Mouse (Mus musculus) limb, embryonic 15.5 days (tissue): ENCODE measurements around the gene Prmt3. TPM values are rescaled to one million over a fixed set of nuclear protein-coding genes. Genes with fewer than 3 reads are reported as not detected.

ENCODE experiments used
- ATAC-seq: fragments of 200-750 bp; cut with Nextera tagmentation; 2 replicates; pipeline ENCODE4 v1.8.0; 2017; ENCODE audit warnings: low read depth, moderate TSS enrichment; ENCODE audit not compliant: insufficient number of reproducible peaks, low FRiP score, low TSS enrichment
- H3K27ac ChIP-seq: fragments of 300-500 bp; sonication (generic); 2 replicates; pipeline ENCODE4 v1.5.1; 2015; ENCODE audit warnings: moderate library complexity, mild to moderate bottlenecking, inconsistent platforms
- H3K27me3 ChIP-seq: fragments of 300-500 bp; sonication (generic); 2 replicates; pipeline ENCODE4 v1.6.1; 2015; ENCODE audit warnings: inconsistent platforms
- H3K36me3 ChIP-seq: fragments of 300-500 bp; sonication (generic); 2 replicates; pipeline ENCODE4 v1.6.1; 2015; ENCODE audit warnings: inconsistent platforms
- H3K4me1 ChIP-seq: fragments of 300-500 bp; sonication (generic); 2 replicates; pipeline ENCODE4 v1.6.1; 2015; ENCODE audit warnings: inconsistent platforms
- H3K4me2 ChIP-seq: fragments of 300-500 bp; sonication (generic); 2 replicates; pipeline ENCODE4 v1.6.1; 2015; ENCODE audit warnings: mild to moderate bottlenecking, inconsistent platforms
- H3K4me3 ChIP-seq: fragments of 300-500 bp; sonication (generic); 2 replicates; pipeline ENCODE4 v1.5.1; 2015; ENCODE audit warnings: mild to moderate bottlenecking, inconsistent platforms
- H3K9ac ChIP-seq: fragments of 300-500 bp; sonication (generic); 2 replicates; pipeline ENCODE4 v1.6.1; 2015; ENCODE audit warnings: inconsistent platforms
- H3K9me3 ChIP-seq: fragments of 300-500 bp; sonication (generic); 2 replicates; pipeline ENCODE4 v1.6.1; 2016; ENCODE audit warnings: inconsistent platforms
- WGBS: fragments of 180-500 bp; shearing (Covaris S2); methylation state at CpG from one replicate; pipeline ENCODE4 v1.1.7; 2015; 5-methylcytosine and 5-hydroxymethylcytosine counted together
- polyA plus RNA-seq: library from polyadenylated mRNA; unstranded; fragments of >200 nt; fragmentation: Nextera tagmentation; extraction: Ambion mirVana; gene quantifications from 2 replicates; pipeline ENCODE4 v1.2.1, GENCODE M21; 2015

The Prmt3 gene
- 42.3 and 48.4 TPM in 2 replicates for polyA plus RNA-seq

DNA sequence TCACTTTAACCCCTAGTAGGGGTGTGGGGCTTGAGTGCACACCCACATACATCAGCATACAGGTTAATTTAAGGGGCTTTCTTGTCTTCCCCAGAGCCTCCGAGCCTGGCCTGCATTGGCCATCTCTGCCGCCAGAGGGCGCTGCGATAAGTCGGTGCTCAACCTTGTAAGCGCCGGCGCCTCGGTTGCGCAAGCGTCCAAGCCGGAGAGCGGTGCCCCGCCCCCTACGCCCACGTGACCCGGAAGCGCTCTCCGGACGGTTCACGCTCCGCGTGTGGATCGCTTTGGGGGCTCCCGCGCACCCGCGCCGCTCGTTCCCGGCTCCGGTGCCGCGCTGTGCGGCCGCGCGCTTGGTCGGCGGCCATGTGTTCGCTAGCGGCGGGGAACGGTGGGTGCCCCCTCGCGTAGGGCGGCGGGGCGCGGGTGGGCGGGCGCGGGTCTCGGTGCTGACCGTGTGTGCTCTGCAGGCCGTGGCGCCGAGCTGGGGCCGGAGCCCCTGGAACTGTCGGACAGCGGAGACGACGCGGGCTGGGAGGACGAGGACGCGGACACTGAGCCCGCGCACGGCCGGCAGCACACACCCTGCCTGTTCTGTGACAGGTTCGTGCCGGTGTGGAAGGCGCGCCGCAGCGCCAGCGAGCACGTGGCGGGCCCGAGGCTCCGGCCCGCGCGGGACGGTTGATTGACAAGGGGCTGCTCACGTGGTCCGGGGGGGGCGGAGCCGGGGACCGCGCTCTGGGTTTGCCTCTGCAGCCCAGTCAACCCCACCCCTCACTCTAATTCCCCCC is at the start of gene Prmt3:
Gene Prmt3 (plus strand): TSS at position 233 of the 788 bp plus-strand sequence.
- Histone ChIP-seq H3K9ac (peak within 1 kb of the TSS; percentile 66), H3K9me3 (no peaks in the 10 kb centered on the region), H3K4me1 (peaks cover 14% of the 10 kb centered on the region), H3K36me3 (peaks cover 17% of the 10 kb centered on the region), H3K27ac (peak within 1 kb of the TSS; percentile 83), H3K27me3 (no peaks in the 10 kb centered on the region), H3K4me2 (peak within 1 kb of the TSS; percentile 86), H3K4me3 (peak within 1 kb of the TSS; percentile 73)
- ATAC-seq, result peak; percentile 91
- under 1% methylated on average over 87 of the region's 92 CpGs for WGBS

DNA sequence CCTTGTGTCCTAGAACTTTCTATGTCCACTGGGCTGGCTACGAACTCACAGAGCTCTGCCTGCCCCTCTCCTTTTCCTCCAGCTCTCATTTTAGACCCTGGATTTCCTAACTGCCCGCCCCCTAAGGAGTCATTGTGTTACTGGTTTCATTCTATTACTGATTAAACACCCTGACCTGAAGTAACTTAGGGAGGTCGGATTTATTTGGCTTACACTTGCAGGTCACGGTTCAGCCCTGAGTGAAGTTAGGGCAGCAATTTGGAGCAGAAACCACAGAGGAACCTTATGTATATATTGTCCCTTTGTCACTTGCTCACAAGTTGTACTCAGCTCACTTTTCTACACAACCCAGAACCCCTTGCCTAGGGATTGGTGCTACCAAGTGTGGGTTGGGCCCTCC is 43.8 kb upstream of the Prmt3 start:
- Histone ChIP-seq H3K36me3 (no peaks in the 10 kb centered on the region), H3K4me3 (no peak overlapping the region), H3K9me3 (no peaks in the 10 kb centered on the region), H3K4me2 (no peak overlapping the region), H3K9ac (no peak overlapping the region), H3K27me3 (no peaks in the 10 kb centered on the region), H3K27ac (no peak overlapping the region), H3K4me1 (no peaks in the 10 kb centered on the region)
- WGBS, result 68% methylated on average over 4 of the region's 4 CpGs
- ATAC-seq, result no peak

DNA sequence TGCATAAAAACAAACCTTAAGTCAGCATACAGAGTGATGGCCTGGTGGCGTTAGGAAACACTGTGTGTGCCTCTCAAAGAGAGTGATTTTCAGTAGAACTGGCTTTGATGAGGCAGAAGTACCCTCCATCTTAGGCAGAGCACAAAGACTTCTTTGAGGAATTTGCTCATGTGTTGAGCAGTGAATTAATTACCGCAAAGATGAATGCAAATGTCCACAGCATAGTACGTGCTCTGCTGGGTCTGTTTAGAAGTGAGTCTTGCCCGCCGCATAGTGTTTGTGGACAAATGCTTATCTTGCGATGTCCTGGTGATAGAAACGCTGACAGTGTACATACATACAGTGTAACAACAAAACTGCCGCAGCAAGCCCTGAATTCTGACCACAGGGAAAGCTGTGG is 38.7 kb upstream of the Prmt3 start:
- H3K9ac ChIP-seq, result no peak overlapping the region
- no peak overlapping the region for H3K27ac ChIP-seq
- no peaks in the 10 kb centered on the region for H3K36me3 ChIP-seq
- no peak overlapping the region for H3K4me2 ChIP-seq
- 81% methylated on average over 8 of the region's 8 CpGs for WGBS
- no peaks in the 10 kb centered on the region for H3K4me1 ChIP-seq
- no peaks in the 10 kb centered on the region for H3K9me3 ChIP-seq
- no peaks in the 10 kb centered on the region for H3K27me3 ChIP-seq
- no peak for ATAC-seq
- no peak overlapping the region for H3K4me3 ChIP-seq

DNA sequence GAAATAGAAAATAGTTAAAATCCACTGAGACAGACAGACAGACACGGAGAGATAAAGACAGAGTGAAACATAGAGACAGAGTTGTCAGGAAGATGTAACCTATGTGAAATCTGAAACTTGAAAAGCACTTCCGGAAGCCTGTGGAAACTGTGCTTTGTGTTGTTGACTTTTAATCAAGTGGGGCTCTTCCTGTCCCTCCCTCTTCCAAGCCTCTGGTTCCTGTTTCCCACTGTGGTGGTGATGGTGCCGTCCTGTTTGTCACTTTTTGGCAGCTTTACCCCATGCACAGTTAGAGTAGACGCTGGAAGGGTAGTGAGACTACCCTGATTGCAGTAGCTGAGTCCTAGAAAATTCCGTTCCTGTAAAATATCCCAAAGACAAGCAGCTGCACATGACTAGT is 36.7 kb upstream of the Prmt3 start:
- H3K4me2 ChIP-seq, result no peak overlapping the region
- H3K27ac ChIP-seq, result no peak overlapping the region
- no peak for ATAC-seq
- H3K4me1 ChIP-seq, result no peaks in the 10 kb centered on the region
- H3K9me3 ChIP-seq, result no peaks in the 10 kb centered on the region
- no peaks in the 10 kb centered on the region for H3K27me3 ChIP-seq
- H3K4me3 ChIP-seq, result no peak overlapping the region
- H3K36me3 ChIP-seq, result no peaks in the 10 kb centered on the region
- H3K9ac ChIP-seq, result no peak overlapping the region
- WGBS, result 28% methylated on average over 5 of the region's 5 CpGs

DNA sequence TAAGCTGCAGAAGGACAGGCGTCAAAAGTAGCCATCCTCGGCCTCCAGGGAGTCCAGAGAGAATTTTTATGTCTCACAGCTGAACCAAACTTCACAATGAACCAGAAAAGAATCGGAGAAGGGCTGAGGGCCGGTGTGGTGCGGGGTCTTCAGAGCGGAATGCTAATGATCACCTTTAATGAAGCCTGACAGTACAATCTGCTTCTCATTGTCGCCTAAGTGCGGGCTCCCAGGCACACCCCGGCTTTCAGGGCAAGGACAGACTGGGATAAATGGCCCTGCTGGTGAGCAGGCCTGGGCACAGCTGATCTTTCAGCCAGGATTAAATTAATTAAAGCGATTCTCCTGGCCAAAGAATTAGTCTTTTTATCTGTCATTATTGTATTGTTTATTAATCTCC is 36.2 kb upstream of the Prmt3 start:
- ATAC-seq, result no peak
- 21% methylated on average over 10 of the region's 10 CpGs for WGBS

DNA sequence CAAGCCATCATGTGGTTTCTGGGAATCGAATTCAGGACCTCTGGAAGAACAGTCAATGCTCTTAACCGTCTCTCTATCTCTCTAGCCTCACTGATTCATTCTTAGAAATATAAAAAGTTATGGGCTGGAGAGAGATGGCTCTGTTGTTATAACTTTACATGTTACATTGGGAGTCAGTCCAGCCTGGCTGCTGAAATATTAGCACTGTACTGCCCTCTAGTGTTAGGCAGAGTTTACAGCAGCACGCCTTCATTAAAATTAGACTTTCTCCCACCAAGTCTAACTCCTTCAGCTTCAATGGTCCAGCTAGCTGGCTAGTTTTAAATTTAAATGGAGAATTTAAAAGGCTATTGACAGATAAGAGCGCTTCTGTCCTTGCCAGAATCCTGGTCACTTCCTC is 27.0 kb upstream of the Prmt3 start:
- H3K27ac ChIP-seq, result no peak overlapping the region

More for the DNA sequence above, 36.2 kb upstream of the Prmt3 start:
- H3K36me3 ChIP-seq, result no peaks in the 10 kb centered on the region
- no peaks in the 10 kb centered on the region for H3K9me3 ChIP-seq
- H3K4me3 ChIP-seq, result no peak overlapping the region
- no peaks in the 10 kb centered on the region for H3K27me3 ChIP-seq
- H3K9ac ChIP-seq, result no peak overlapping the region
- no peak overlapping the region for H3K4me2 ChIP-seq
- no peak overlapping the region for H3K27ac ChIP-seq
- no peaks in the 10 kb centered on the region for H3K4me1 ChIP-seq

DNA sequence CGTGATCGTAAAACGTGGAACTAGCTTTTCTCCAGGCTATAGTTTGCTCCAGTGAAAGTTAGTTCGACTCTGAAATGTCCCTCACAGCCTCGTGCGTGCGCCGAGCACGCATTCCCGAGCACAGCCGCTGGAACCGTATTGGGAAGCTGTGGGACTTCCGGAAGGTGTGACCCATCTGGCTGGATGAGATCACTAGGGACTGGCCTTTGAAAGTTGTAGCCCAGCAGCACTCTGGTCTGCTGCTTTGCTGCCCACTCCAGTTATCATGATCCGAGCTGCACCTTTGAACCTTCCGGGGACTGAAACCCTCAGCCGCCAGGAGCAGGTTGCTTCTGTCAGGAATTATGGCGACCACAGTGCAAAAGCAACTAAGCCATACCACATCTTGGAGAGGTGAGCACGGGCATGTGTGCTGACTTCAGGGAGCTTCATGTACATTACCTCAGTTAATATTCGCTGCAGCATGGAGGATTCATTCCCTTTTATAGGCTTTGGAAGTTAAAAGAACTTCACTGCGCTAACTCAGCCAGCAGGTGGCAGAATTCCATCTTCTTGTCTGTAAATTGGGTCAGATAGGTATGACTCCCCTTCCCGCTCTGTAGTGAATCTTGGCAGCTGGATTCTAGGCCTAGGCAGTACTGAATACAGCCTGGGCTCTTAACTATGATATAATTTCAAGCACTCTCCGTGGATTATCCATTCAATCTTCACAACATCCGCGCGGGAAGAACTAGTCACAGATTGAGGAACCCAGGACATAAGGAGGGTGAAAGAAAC is 25.2 kb upstream of the Prmt3 start:
- Histone ChIP-seq H3K27me3 (peaks cover 28% of the 10 kb centered on the region), H3K4me3 (no peak overlapping the region), H3K27ac (no peak overlapping the region), H3K4me2 (no peak overlapping the region), H3K4me1 (no peaks in the 10 kb centered on the region), H3K9ac (no peak overlapping the region), H3K9me3 (no peaks in the 10 kb centered on the region), H3K36me3 (no peaks in the 10 kb centered on the region)
- WGBS, result 28% methylated on average over 25 of the region's 25 CpGs
- no peak for ATAC-seq

More for the DNA sequence above, 27.0 kb upstream of the Prmt3 start:
- Histone ChIP-seq H3K4me3 (no peak overlapping the region), H3K4me2 (no peak overlapping the region), H3K4me1 (no peaks in the 10 kb centered on the region), H3K36me3 (no peaks in the 10 kb centered on the region), H3K27me3 (peaks cover 22% of the 10 kb centered on the region), H3K9ac (no peak overlapping the region), H3K9me3 (no peaks in the 10 kb centered on the region)
- WGBS, result 8% methylated on average over 4 of the region's 4 CpGs
- no peak for ATAC-seq

DNA sequence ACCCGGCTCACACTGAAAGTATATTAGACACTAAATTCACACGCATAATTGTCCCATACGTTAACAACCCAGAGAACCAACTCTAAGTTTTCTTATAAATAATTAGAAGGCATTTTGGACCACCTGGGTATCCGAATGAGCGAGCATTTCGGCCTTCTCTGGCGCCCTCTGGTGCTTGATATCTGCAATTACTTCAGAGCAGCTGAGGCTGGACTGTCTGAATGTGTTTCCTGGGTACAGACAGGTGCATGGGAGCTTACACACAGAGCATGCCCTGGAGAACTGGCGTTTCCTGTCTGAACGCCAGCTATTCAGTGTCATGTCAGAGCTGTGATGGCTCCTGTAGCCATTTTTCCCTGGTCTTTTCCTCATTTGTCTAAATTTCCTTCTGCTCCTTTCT is 23.4 kb upstream of the Prmt3 start:
- Histone ChIP-seq H3K4me2 (no peak overlapping the region), H3K4me1 (peaks cover 8% of the 10 kb centered on the region), H3K4me3 (no peak overlapping the region), H3K27ac (no peak overlapping the region), H3K27me3 (peaks cover 37% of the 10 kb centered on the region), H3K9ac (no peak overlapping the region), H3K9me3 (no peaks in the 10 kb centered on the region), H3K36me3 (no peaks in the 10 kb centered on the region)
- 4% methylated on average over 9 of the region's 9 CpGs for WGBS
- no peak for ATAC-seq

DNA sequence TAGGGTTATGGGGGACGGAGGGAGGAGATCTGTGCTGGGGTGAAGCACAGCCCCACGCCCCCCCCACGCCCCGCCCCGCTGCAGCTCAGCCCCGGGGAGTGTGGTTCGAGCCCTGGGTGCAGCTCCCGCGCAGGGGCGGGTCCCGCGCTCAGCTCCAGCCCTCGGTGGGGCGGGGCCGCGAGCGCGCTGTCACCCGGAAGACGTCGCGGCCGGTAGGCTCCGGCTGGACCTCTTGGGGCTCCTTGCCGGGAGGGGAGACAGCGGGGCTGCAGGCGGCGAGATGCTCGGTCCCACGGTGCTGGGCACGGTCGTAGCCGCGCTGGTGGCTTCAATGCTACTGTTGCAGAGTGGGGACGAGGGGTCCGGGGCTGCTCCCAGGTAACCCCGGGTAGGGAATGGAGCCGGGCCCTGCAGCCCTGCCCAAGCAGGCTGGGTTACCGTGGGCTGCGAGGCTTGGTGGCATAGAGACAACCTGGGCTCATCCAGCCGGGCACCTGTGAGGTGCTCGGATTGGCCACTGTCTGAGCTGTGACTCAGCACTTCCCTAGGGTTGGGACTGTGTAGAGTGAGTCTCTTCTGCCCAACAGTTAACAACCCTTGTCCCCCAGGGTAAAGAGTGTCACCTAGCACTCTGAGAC is 19.1 kb upstream of the Prmt3 start, which contains the start of gene Htatip2:
Gene Htatip2 (plus strand): TSS at position 182 of the 638 bp plus-strand sequence.
- peaks cover 15% of the 10 kb centered on the region for H3K27me3 ChIP-seq
- peaks cover 8% of the 10 kb centered on the region for H3K4me1 ChIP-seq
- H3K36me3 ChIP-seq, result no peaks in the 10 kb centered on the region
- peak; percentile 61 for ATAC-seq
- peak within 1 kb of the TSS; percentile 39 for H3K9ac ChIP-seq
- no peaks in the 10 kb centered on the region for H3K9me3 ChIP-seq
- H3K4me2 ChIP-seq, result peak within 1 kb of the TSS; percentile 89
- WGBS, result 3% methylated on average over 38 of the region's 42 CpGs
- no peak within 1 kb of the TSS for H3K27ac ChIP-seq
- H3K4me3 ChIP-seq, result peak within 1 kb of the TSS; percentile 55

DNA sequence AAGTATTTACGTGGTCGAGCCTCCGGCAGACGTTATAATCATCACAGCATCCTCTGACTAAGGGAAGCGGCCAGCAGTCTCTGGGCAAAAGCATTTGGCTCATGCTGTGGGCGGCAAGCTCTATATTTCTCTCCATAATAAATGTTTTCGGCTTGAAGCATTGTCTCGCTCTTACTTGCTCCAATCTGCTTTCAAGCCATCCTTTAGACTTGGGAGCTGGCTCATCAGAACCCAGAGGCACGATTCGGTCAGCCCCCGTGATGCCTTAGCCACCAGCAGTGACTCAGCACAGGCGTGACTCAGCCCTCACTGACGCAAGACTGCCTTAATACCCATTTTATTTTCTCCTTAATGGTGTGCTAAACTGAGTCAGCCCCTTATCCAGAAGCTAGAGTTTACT is 15.5 kb upstream of the Prmt3 start:
- WGBS, result 63% methylated on average over 13 of the region's 13 CpGs
- ATAC-seq, result no peak
- H3K36me3 ChIP-seq, result no peaks in the 10 kb centered on the region

DNA sequence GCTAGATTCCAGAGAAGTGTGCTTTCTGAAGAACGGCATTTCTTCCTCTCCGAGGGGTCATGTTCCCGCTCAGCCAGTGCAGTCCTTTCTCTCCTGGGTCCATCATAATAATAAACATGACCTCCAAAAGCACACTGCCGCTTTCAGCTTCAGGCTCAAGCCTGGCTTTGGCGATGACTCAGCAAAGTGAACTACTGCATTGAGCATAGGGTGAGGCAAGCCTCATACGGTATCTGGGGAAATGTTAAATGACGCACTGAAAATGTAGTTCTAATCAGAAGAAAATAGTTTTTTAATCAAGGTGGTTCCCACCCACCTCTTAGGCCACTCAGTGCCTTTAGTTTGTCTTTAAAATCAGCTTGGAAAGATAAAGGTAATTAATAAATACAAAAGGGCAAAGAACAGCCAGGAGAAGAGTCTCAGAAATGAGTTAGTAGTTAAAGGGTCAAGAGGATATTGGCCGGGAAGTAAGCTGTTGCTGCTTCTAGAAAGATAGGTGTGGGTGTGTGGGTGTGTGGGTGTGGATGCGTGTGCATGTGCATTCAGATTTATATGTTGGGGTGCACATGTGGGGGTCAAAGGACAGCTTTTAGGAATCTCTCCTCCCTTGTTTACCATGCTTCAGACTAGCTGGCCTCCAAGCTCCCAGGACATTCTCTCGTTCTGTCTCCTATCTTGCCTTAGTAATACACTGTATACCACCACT is 14.0 kb upstream of the Prmt3 start:
- Histone ChIP-seq H3K36me3 (no peaks in the 10 kb centered on the region), H3K9ac (no peak overlapping the region), H3K4me2 (no peak overlapping the region), H3K4me3 (no peak overlapping the region), H3K4me1 (peaks cover 1% of the 10 kb centered on the region), H3K27me3 (peaks cover under 1% of the 10 kb centered on the region; the same call in 1 of the 2 replicates), H3K27ac (no peak overlapping the region), H3K9me3 (no peaks in the 10 kb centered on the region)
- WGBS, result 73% methylated on average over 10 of the region's 10 CpGs
- no peak for ATAC-seq

More for the DNA sequence above, 15.5 kb upstream of the Prmt3 start:
- H3K27me3 ChIP-seq, result peaks cover 12% of the 10 kb centered on the region
- no peak overlapping the region for H3K4me2 ChIP-seq
- H3K4me3 ChIP-seq, result no peak overlapping the region
- H3K4me1 ChIP-seq, result peaks cover 8% of the 10 kb centered on the region
- no peaks in the 10 kb centered on the region for H3K9me3 ChIP-seq
- no peak overlapping the region for H3K27ac ChIP-seq
- H3K9ac ChIP-seq, result no peak overlapping the region
